Mouse (Mus musculus): ENCODE data around the gene Capn1.

- TF ChIP-seq POLR2A (IDR thresholded peaks at IDR 0.05; ENCODE audit: insufficient read length, low read depth) (no peak), CEBPB (IDR thresholded peaks at IDR 0.05; ENCODE audit: insufficient read depth, poor library complexity, severe bottlenecking) (no peak), USF1 (IDR thresholded peaks at IDR 0.05; ENCODE audit: low read depth) (no peak), MAX (IDR thresholded peaks at IDR 0.05; ENCODE audit: low read depth) (no peak), E2F4 (IDR thresholded peaks at IDR 0.05; ENCODE audit: insufficient read depth) (no peak), MYOD1 (IDR thresholded peaks at IDR 0.05; ENCODE audit: control insufficient read depth in 1 of 3, insufficient read length in 2 of 3, low read depth in 2 of 3) (no peak), TCF3 (IDR thresholded peaks at IDR 0.05; ENCODE audit: insufficient read length, low read depth) (no peak), SRF (IDR thresholded peaks at IDR 0.05; ENCODE audit: control insufficient read depth, insufficient read length, low read depth) (no peak), MYOG (IDR thresholded peaks at IDR 0.05; ENCODE audit: control insufficient read depth in 1 of 3, insufficient read depth in 1 of 3, insufficient read length in 2 of 3, low read depth in 2 of 3) (no peak)
Observed at GRCm38 (mm10) chr19:6016532-6016931, 835 bp upstream of the Capn1 start.

Data from myocyte (in vitro differentiated cells).